Mouse (Mus musculus) kidney, embryonic 14.5 days (tissue): ENCODE data around the gene Zfhx2. TPM values are rescaled to one million over a fixed set of nuclear protein-coding genes. Genes with fewer than 3 reads are reported as not detected.

Experiments used
- ATAC-seq: fragments of 200-750 bp; cut with Nextera tagmentation; 2 replicates; pipeline ENCODE4 v1.8.0; 2017; ENCODE audit warnings: moderate number of reproducible peaks, mild to moderate bottlenecking, moderate TSS enrichment, moderate library complexity; ENCODE audit not compliant: low FRiP score, low TSS enrichment
- H3K27ac ChIP-seq: fragments of 300-500 bp; sonication (generic); 2 replicates; pipeline ENCODE4 v1.5.1; 2014; ENCODE audit warnings: low read depth, mild to moderate bottlenecking, low read length, moderate library complexity, mixed read lengths
- H3K27me3 ChIP-seq: fragments of 300-500 bp; sonication (generic); 2 replicates; pipeline ENCODE4 v1.6.1; 2014; ENCODE audit warnings: mild to moderate bottlenecking, low read length; ENCODE audit not compliant: control insufficient read depth, insufficient read depth
- H3K36me3 ChIP-seq: fragments of 300-500 bp; sonication (generic); 2 replicates; pipeline ENCODE4 v1.6.1; 2014; ENCODE audit warnings: low read length, mixed read lengths; ENCODE audit not compliant: control insufficient read depth, insufficient read depth
- H3K4me1 ChIP-seq: fragments of 300-500 bp; sonication (generic); 2 replicates; pipeline ENCODE4 v1.6.1; 2014; ENCODE audit warnings: low read length, mixed read lengths; ENCODE audit not compliant: control insufficient read depth, insufficient read depth
- H3K4me2 ChIP-seq: fragments of 300-500 bp; sonication (generic); replicated peaks from 2 replicates; pipeline ENCODE4 v1.6.1; 2014; ENCODE audit warnings: low read depth, mild to moderate bottlenecking, low read length
- H3K4me3 ChIP-seq: fragments of 300-500 bp; sonication (generic); 2 replicates; pipeline ENCODE4 v1.5.1; 2014; ENCODE audit warnings: mild to moderate bottlenecking, low read length
- H3K9ac ChIP-seq: fragments of 300-500 bp; sonication (generic); 2 replicates; pipeline ENCODE4 v1.6.1; 2014; ENCODE audit warnings: low read depth, mild to moderate bottlenecking, low read length, moderate library complexity
- H3K9me3 ChIP-seq: fragments of 300-500 bp; sonication (generic); 2 replicates; pipeline ENCODE4 v1.6.1; 2016; ENCODE audit warnings: low read length; ENCODE audit not compliant: control insufficient read depth
- WGBS: fragments of 180-500 bp; shearing (Covaris S2); extraction: QIAGEN DNeasy Blood & Tissue Kit; methylation state at CpG from one replicate; pipeline ENCODE4 v1.1.7; 2014; 5-methylcytosine and 5-hydroxymethylcytosine counted together
- polyA plus RNA-seq: library from polyadenylated mRNA; unstranded; fragments of >200 nt; fragmentation: Nextera tagmentation; extraction: Ambion mirVana; gene quantifications from 2 replicates; pipeline ENCODE4 v1.2.1, GENCODE M21; 2014

Gene Zfhx2
- polyA plus RNA-seq, 1 experiment from 2014 or later, result 6.4 TPM

DNA sequence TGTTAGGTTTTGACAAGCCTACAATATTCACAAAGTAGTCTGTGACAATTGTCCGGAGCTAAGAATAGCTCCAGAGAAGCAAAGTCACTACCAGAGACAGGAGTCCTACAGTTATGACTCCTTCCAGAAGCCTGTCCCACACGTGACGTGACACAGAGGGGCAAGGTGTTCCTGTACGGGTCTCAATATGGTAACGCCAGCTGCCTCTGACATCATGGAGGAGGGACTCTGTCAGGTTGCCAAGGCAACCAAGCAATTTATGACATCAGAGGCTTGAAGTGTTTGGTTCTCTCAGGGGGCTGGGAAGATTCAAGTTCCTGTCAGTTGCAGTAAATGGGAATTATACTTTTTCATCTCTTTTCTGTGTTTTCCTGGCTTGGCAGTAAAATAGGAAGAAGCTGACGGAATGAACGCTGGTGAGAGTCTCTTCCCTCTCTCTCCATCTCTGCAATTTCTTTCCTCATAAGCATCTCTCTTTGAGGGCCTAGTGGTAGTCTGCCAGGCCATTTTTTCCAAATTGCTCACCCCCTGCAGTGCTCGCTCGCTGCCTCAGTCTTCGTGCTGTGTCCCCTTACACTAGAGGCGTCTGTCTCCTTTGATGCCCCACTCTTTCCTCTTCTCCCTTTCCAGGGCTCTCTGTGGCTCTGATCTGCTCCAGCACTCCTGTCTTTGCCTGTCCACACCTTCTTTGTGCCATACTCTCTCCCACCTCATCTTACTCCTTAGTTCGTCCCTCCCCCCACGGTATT lies 2.8 kb downstream of the Zfhx2 start:
- Histone ChIP-seq H3K9ac (no peak overlapping the region), H3K4me1 (peaks cover 21% of the 10 kb centered on the region), H3K36me3 (no peaks in the 10 kb centered on the region), H3K4me2 (no peak overlapping the region), H3K4me3 (no peak overlapping the region), H3K27me3 (no peaks in the 10 kb centered on the region), H3K27ac (no peak overlapping the region), H3K9me3 (no peaks in the 10 kb centered on the region)
- no peak for ATAC-seq
- 45% methylated on average over 13 of the region's 13 CpGs for WGBS

DNA sequence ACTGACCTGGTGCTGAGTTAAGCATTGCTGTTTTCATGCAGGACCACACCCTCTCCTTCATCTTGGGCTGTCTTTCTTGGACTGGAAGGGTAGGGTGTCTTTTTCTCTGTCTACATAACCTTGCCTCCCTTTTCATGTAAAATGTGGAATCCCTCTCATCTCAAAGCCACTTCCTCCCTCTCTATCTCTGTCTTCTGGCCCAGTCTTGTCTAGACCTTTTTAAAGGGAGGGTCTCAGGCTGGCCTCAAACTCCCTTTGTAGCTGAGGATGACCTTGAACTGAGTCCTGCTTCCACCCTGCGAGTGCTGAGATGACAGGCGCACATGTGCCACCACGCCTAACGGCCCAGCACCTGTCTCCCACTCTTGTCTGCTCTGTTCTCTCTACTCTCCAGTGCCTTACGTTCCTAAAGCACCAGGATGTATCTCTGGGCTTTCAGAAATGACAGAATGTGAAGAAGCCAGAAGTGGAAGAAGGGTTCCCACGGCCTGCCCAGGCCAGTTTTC lies 6.1 kb downstream of the Zfhx2 start:
- Histone ChIP-seq H3K9me3 (no peaks in the 10 kb centered on the region), H3K9ac (no peak overlapping the region), H3K27ac (no peak overlapping the region), H3K36me3 (no peaks in the 10 kb centered on the region), H3K4me2 (no peak overlapping the region), H3K4me3 (no peak overlapping the region), H3K4me1 (peaks cover 18% of the 10 kb centered on the region), H3K27me3 (no peaks in the 10 kb centered on the region)
- no peak for ATAC-seq
- 85% methylated on average over 6 of the region's 6 CpGs for WGBS

DNA sequence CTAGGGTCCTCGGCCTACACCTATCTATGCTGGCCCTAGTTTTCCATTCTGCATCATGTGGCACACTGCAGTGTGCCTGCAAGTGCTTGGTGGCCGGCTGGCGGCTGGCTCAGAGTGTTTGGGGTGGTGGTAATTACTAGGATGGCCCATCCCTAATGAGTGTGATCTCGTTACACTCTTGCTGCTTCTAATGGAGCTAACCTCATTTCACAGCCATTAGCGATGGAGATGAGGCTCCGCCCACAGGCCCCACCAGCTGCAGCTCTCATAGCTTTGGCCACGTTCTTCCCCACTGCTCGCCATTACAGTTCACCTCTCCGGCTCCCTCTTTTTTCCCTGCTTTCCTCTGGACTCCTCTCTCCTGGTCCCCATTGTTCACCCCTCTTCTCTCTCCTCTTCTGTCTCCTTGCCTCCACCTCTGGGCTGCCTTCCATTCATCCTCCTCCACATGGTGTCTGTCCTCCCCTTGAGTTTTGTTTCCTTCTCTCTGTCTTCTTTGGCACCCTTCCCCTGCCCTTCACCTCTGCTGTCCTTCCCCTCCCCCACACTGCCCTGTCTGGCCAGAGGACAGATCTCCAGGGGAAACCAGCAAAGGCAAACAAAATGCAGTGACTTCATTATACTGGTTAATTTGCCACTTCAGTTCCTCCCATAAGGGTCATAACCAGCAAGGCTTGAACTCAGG lies 6.7 kb downstream of the Zfhx2 start:
- Histone ChIP-seq H3K9me3 (no peaks in the 10 kb centered on the region), H3K36me3 (no peaks in the 10 kb centered on the region), H3K27ac (no peak overlapping the region), H3K27me3 (no peaks in the 10 kb centered on the region), H3K9ac (no peak overlapping the region), H3K4me2 (no peak overlapping the region), H3K4me1 (peaks cover 13% of the 10 kb centered on the region), H3K4me3 (no peak overlapping the region)
- ATAC-seq, result peak; percentile 63
- 28% methylated on average over 9 of the region's 9 CpGs for WGBS

DNA sequence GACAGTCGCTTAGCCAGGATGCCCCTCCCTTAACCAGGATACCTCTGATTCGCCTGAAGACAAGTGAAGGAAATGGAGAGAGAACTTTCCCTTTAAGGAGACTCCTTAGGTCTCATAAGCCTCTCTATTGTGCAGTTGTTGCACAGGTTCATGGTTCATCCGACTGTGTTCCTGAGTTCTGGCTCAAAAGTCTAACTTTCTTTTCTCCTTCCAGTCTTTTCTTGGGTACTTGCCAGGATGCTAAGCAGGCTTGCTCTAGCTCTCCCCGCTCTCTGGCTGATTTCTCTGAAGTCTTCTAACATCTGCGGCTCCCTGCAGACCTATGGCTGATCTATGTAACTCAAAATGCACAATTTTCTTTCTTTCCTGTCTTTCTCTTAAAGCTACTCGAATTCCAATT lies 8.6 kb downstream of the Zfhx2 start:
- Histone ChIP-seq H3K4me1 (peaks cover 23% of the 10 kb centered on the region), H3K27me3 (no peaks in the 10 kb centered on the region), H3K4me3 (no peak overlapping the region), H3K36me3 (no peaks in the 10 kb centered on the region), H3K9ac (no peak overlapping the region), H3K27ac (no peak overlapping the region), H3K4me2 (no peak overlapping the region), H3K9me3 (no peaks in the 10 kb centered on the region)
- WGBS, result 72% methylated on average over 6 of the region's 6 CpGs
- ATAC-seq, result no peak

DNA sequence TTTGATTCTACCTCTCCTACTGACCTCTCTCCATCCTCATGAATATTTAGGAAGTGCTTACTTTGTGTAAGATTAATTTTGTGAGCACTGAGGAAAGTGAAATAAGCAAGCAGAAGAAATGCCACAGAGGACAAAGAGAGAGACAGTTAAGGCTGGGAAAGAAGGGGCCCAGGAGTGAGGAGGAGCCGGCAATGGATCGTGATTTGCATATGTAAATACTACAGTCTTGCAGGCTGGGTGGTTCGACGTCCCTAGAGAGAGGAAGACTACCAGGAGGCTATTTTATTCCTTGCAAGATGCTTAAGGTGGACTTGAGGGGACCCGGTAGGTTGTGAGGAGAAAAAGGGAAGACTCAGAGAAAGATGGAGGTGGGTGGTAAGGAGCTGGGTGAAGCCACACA lies 11.0 kb downstream of the Zfhx2 start:
- Histone ChIP-seq H3K27me3 (no peaks in the 10 kb centered on the region), H3K27ac (no peak overlapping the region), H3K4me3 (no peak overlapping the region), H3K9ac (no peak overlapping the region), H3K4me1 (peaks cover 27% of the 10 kb centered on the region), H3K36me3 (no peaks in the 10 kb centered on the region), H3K4me2 (no peak overlapping the region), H3K9me3 (no peaks in the 10 kb centered on the region)
- ATAC-seq, result no peak
- 25% methylated on average over 5 of the region's 5 CpGs for WGBS

DNA sequence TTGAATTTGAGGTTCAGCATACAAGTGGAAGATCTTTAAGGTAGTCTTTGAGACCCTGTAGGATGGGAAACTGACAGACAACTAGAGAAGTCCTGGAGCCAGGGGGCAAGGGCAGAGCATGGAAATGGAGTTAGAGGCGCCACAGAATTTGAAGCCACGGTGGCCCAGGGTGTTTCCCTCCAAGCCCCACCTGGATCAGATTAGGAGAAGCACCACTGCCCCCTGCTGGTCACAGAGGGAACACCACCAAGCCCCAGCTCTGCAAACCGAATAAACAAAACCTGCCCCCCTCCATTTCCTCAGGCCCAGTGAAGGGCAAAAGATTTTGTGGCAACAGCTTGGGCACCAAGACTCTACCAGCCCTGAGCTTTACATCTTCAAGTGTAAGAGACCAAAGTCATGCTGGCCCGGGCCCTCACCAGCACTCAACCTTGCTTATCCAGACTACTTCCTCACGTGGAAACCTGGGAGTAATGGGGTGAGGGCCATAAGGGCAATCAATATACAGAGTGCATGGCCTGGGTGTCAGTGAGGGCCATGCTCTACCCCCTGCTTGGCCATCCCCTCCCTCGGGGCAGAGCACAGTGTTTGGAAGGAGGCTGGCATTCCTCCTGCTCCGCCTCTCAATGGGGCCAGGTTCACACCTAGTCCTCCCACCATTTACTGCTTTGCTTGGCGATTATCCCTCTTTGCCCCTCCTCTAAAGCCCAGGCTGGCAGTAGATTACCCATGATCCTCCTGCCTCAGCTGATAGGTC lies 12.7 kb downstream of the Zfhx2 start:
- 0 out of 2 replicates have a peak overlapping the region, but pooled peaks have one; percentile 32 for H3K9ac ChIP-seq
- H3K9me3 ChIP-seq, result no peaks in the 10 kb centered on the region
- 17% methylated on average over 8 of the region's 8 CpGs for WGBS
- H3K27ac ChIP-seq, result peak overlapping the region; percentile 66; the same call in 1 of the 2 replicates
- ATAC-seq, result peak; percentile 41
- H3K4me3 ChIP-seq, result no peak overlapping the region
- H3K36me3 ChIP-seq, result no peaks in the 10 kb centered on the region
- no peaks in the 10 kb centered on the region for H3K27me3 ChIP-seq
- peaks cover 14% of the 10 kb centered on the region for H3K4me1 ChIP-seq
- H3K4me2 ChIP-seq, result peak overlapping the region; percentile 40

DNA sequence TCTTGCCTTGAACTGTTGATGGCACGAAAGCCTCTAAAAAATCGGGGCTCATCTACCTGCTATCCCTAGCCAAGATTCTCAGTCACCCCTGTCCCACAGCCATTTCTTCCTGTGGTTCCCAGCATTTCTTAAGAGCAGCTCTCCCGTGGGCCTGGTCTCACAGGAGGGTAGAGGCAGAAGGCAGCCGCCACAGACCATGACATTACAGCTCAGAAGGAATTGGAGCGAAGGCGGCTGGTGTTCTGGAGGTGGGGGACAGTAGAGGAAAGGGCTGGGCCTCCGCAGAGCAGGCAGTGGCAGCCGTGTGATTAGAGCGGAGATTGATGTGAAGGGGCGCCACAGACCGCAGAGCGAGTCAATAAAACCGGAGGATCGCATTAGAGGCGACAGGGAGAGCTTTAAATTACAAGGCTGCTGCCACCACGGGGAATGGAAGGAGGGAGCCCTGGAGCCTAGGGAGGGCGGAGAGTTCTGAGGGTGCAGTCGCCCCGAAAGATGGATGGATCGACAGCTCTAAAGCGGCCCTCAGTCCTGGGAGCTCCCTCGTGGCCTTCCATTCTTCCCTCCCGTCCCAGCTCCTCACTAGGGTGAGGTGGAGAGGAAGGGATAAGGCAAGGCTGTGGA lies 13.6 kb downstream of the Zfhx2 start:
- Histone ChIP-seq H3K9ac (peak overlapping the region; percentile 32; the same call in 1 of the 2 replicates), H3K4me3 (peak overlapping the region; percentile 23; the same call in 1 of the 2 replicates), H3K27ac (peak overlapping the region; percentile 66), H3K9me3 (no peaks in the 10 kb centered on the region), H3K27me3 (no peaks in the 10 kb centered on the region), H3K4me1 (peaks cover 14% of the 10 kb centered on the region), H3K36me3 (no peaks in the 10 kb centered on the region), H3K4me2 (peak overlapping the region; percentile 40)
- 3% methylated on average over 23 of the region's 23 CpGs for WGBS
- peak; percentile 71 for ATAC-seq

DNA sequence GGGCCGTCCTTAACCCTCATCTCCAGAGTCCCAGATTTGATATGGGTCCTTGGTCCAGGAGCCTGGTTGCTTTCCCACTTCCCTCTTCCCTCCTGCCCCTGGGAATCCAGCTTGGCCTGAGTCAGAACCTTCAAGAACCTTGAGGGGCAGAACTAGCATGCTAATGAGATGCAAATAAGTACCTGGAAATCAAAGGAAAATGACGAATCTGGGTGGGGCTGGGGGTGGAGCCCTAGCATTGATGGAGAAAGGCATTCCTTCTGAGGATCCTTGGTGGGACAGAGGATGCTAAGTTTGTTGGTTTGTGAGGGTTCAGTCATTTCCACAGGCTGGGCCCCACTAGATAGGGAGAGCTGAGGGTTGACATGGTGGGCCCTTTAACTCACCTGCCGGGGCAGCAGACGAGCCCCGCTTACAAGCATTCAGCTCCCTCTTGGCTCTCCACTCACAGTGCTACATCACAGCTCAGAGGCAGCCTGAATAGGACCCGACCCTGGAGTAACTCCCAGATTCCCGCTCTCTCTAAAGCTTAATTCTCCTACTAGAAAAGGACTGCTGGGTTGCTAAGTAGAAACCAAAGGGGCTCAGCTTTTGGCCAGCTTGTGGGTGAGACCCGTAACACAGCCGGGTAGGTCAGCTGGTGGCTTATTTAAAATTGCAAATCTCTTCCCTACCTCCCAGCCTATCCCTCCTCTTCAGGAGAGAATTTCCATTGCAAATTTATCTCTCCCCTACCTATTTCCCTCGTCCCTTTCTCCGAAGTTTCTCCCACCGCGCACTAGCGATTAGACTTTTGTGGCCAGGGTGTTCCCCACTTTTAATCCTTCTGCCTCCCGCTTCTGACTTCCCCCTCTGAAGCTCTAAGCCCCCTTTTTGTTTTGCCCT lies 14.4 kb downstream of the Zfhx2 start:
- no peak overlapping the region for H3K27ac ChIP-seq
- H3K4me1 ChIP-seq, result peaks cover 14% of the 10 kb centered on the region
- H3K9ac ChIP-seq, result peak overlapping the region; percentile 32; the same call in 1 of the 2 replicates
- WGBS, result 21% methylated on average over 15 of the region's 15 CpGs
- H3K9me3 ChIP-seq, result no peaks in the 10 kb centered on the region
- H3K4me2 ChIP-seq, result peak overlapping the region; percentile 40
- ATAC-seq, result no peak
- no peaks in the 10 kb centered on the region for H3K36me3 ChIP-seq
- H3K4me3 ChIP-seq, result no peak overlapping the region
- 0 out of 2 replicates have a peak, but pooled peaks cover 2% of the 10 kb centered on the region for H3K27me3 ChIP-seq
